Mouse (Mus musculus): ENCODE data around the gene Kat6b.

Gene Kat6b

GRCm38 (mm10) chr14:21523234-21523633 lies 42.0 kb downstream of the Kat6b start:
- DNase-seq (ENCODE audit: low read depth) = no peak

- no peak for DNase-seq (ENCODE audit: low read depth)
Observed at GRCm38 (mm10) chr14:21523851-21524441, 42.7 kb downstream of the Kat6b start.

GRCm38 (mm10) chr14:21525674-21526073 lies 44.4 kb downstream of the Kat6b start:
- no peak for DNase-seq (ENCODE audit: low read depth)

- DNase-seq (ENCODE audit: low read depth) = no peak
Observed at GRCm38 (mm10) chr14:21533566-21533965, 52.3 kb downstream of the Kat6b start.

- DNase-seq (ENCODE audit: low read depth) = no peak
Observed at GRCm38 (mm10) chr14:21534066-21534465, 52.8 kb downstream of the Kat6b start.

GRCm38 (mm10) chr14:21534542-21535272 lies 53.5 kb downstream of the Kat6b start:
- DNase-seq (ENCODE audit: low read depth) = no peak

- no peak for DNase-seq (ENCODE audit: low read depth)
Observed at GRCm38 (mm10) chr14:21536485-21537181, 55.4 kb downstream of the Kat6b start.

GRCm38 (mm10) chr14:21537838-21538237 lies 56.6 kb downstream of the Kat6b start:
- DNase-seq (ENCODE audit: low read depth) = no peak

- DNase-seq (ENCODE audit: low read depth) = no peak
Observed at GRCm38 (mm10) chr14:21539731-21540130, 58.5 kb downstream of the Kat6b start.

- no peak for DNase-seq (ENCODE audit: low read depth)
Observed at GRCm38 (mm10) chr14:21540361-21540760, 59.1 kb downstream of the Kat6b start.

GRCm38 (mm10) chr14:21545529-21545928 lies 64.3 kb downstream of the Kat6b start:
- no peak for DNase-seq (ENCODE audit: low read depth)

GRCm38 (mm10) chr14:21546351-21546750 lies 65.1 kb downstream of the Kat6b start:
- DNase-seq (ENCODE audit: low read depth) = no peak

- no peak for DNase-seq (ENCODE audit: low read depth)
Observed at GRCm38 (mm10) chr14:21547297-21547696, 66.1 kb downstream of the Kat6b start.

GRCm38 (mm10) chr14:21547965-21548364 lies 66.7 kb downstream of the Kat6b start:
- no peak for DNase-seq (ENCODE audit: low read depth)

- no peak for DNase-seq (ENCODE audit: low read depth)
Observed at GRCm38 (mm10) chr14:21548952-21549607, 67.8 kb downstream of the Kat6b start.

- no peak for DNase-seq (ENCODE audit: low read depth)
Observed at GRCm38 (mm10) chr14:21549608-21550115, 68.4 kb downstream of the Kat6b start.

- DNase-seq (ENCODE audit: low read depth) = no peak
Observed at GRCm38 (mm10) chr14:21550576-21550975, 69.3 kb downstream of the Kat6b start.

GRCm38 (mm10) chr14:21551655-21552054 lies 70.4 kb downstream of the Kat6b start:
- DNase-seq (ENCODE audit: low read depth) = no peak

- DNase-seq (ENCODE audit: low read depth) = no peak
Observed at GRCm38 (mm10) chr14:21552958-21553357, 71.7 kb downstream of the Kat6b start.

- DNase-seq (ENCODE audit: low read depth) = no peak
Observed at GRCm38 (mm10) chr14:21554046-21554445, 72.8 kb downstream of the Kat6b start.

GRCm38 (mm10) chr14:21558440-21559131 lies 77.4 kb downstream of the Kat6b start:
- no peak for DNase-seq (ENCODE audit: low read depth)

- DNase-seq (ENCODE audit: low read depth) = no peak
Observed at GRCm38 (mm10) chr14:21559447-21559846, 78.2 kb downstream of the Kat6b start.

All from c-Kit-positive CD71-negative TER-119-negative erythroid progenitor cells, embryonic 14.5 days (primary cell).